ENCODE assay signal across 12 mouse cellular contexts in the genomic region with DNA sequence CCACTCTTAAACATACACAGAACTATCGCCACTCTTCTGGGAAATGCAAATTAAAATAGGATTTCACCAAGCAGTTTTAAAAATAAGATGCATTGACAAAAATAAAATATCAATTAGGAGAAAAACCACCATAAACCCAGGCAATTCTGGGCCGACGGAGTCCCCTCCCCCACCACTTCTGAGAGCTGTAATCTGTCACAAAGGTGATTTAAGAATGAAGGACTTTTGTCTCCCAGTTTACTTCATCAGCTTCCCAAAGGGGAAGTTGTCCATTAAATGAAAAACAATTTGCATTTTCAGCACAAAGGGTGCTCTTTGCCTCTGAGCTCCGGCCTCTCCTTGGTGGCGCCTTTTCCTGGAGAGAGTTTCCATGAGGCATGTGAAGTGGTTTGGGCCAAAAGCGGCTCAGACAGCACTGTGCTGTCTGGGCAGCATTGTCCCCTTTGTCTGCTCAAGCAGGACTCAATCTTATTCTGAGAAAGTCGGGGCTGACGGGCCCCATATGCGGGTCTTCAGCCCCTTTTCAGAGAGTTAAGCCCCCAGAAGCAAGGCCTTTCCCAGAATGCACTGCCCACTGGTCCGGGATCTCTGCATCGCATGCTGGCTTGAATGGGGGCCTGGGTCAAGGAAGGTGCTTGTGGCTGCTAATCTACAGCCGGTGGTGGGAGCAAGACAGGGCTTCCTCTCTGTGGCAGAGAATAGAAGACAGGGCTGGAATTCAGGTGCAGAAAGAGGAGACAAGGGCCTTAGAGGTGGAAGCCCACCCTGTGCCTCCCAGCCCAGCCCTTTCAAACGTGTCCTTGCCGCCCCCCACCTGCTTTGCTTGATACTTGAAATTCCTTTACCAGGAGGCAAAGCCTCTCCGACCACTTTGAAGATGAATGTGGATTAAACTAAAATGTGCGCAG. TPM values are rescaled to one million over a fixed set of nuclear protein-coding genes. Genes with fewer than 3 reads are reported as not detected.
DNase-seq lines count a peak whose midpoint lies in the region; ATAC-seq and TF ChIP-seq lines count a peak whose summit lies in the region.
"Had no signal": no experiment of that assay in that cellular context is flagged by ENCODE, and none has a peak within 500 bp of the region (broad histone marks: within the 10 kb centered on the region; RNA-seq: fewer than 3 reads in every experiment).

No protein-coding gene starts in this region.

- peak overlapping the region; percentile 42 for H3K9ac ChIP-seq in ES-Bruce4 (ENCODE audit: low read depth, poor library complexity, severe bottlenecking)
- H3K9ac ChIP-seq in hindbrain, embryonic 12.5 days: 0 out of 2 replicates have a peak overlapping the region, but pooled peaks have one; percentile 29
- no peak overlapping the region for H3K9ac ChIP-seq in limb, embryonic 11.5 days (ENCODE audit: low read length)

- peak overlapping the region; percentile 11; the same call in 1 of the 2 replicates for H3K4me3 ChIP-seq in ES-Bruce4 (ENCODE audit: low read depth, low read length)
- H3K4me3 ChIP-seq in hindbrain, embryonic 12.5 days: no peak overlapping the region
- H3K4me3 ChIP-seq in limb, embryonic 11.5 days (ENCODE audit: low read depth, low read length): no peak overlapping the region

- no peak for TF ChIP-seq CTCF in ES-Bruce4 (IDR thresholded peaks at IDR 0.05; ENCODE audit: low read depth, low read length)

- H3K9me3 ChIP-seq in ES-Bruce4 (replicated peaks; ENCODE audit: control insufficient read depth, insufficient read depth, low read length, poor library complexity, severe bottlenecking): no peaks in the 10 kb centered on the region
- H3K9me3 ChIP-seq in hindbrain, embryonic 12.5 days (replicated peaks): no peaks in the 10 kb centered on the region
- H3K9me3 ChIP-seq in limb, embryonic 11.5 days (ENCODE audit: control insufficient read depth, low read length): no peaks in the 10 kb centered on the region

- H3K36me3 ChIP-seq in ES-Bruce4 (ENCODE audit: control insufficient read depth, insufficient read depth, low read length, poor library complexity, severe bottlenecking): no peaks in the 10 kb centered on the region
- no peaks in the 10 kb centered on the region for H3K36me3 ChIP-seq in hindbrain, embryonic 12.5 days
- no peaks in the 10 kb centered on the region for H3K36me3 ChIP-seq in limb, embryonic 11.5 days (ENCODE audit: control insufficient read depth, insufficient read depth, low read length)

- H3K27me3 ChIP-seq in ES-Bruce4 (ENCODE audit: control insufficient read depth, insufficient read depth, low read length, poor library complexity, severe bottlenecking): no peaks in the 10 kb centered on the region
- no peaks in the 10 kb centered on the region for H3K27me3 ChIP-seq in hindbrain, embryonic 12.5 days
- no peaks in the 10 kb centered on the region for H3K27me3 ChIP-seq in limb, embryonic 11.5 days (ENCODE audit: control insufficient read depth, insufficient read depth, low read length)

- no peak for TF ChIP-seq POLR2A in ES-Bruce4 (IDR thresholded peaks at IDR 0.05; ENCODE audit: insufficient read depth, low read length)

- peak; percentile 40 for DNase-seq in embryo, embryonic 10 days (ENCODE audit: low spot score)
- DNase-seq in limb, embryonic 11.5 days (ENCODE audit: low spot score): peak; percentile 29
- no peak for DNase-seq in gastrocnemius, postnatal 4 days (ENCODE audit: low spot score in 2 of 2)
- DNase-seq in cerebellum, adult 11-12 months: no peak
- no peak for DNase-seq in layer of hippocampus, postnatal 14 days (ENCODE audit: low spot score in 2 of 2)
- DNase-seq: right cerebral cortex, postnatal 14 days; thymus, postnatal 36 days had no signal

- 0 out of 2 replicates have a peak overlapping the region, but pooled peaks have one; percentile 13 for H3K4me2 ChIP-seq in hindbrain, embryonic 12.5 days (replicated peaks)
- no peak overlapping the region for H3K4me2 ChIP-seq in limb, embryonic 11.5 days (ENCODE audit: low read depth, severe bottlenecking)

- WGBS in hindbrain, embryonic 12.5 days: 28% methylated on average over 16 of the region's 16 CpGs
- 44% methylated on average over 16 of the region's 16 CpGs for WGBS in limb, embryonic 11.5 days

- ATAC-seq in hindbrain, embryonic 12.5 days (ENCODE audit: low FRiP score): peak; percentile 78; the same call in 1 of the 2 replicates
- no peak for ATAC-seq in limb, embryonic 11.5 days (ENCODE audit: insufficient number of reproducible peaks, low FRiP score, low TSS enrichment, low read depth)
- ATAC-seq in megakaryocyte, adult 5-6 weeks (ENCODE audit: poor library complexity, severe bottlenecking): no peak

- no peaks in the 10 kb centered on the region for H3K4me1 ChIP-seq in ES-Bruce4 (ENCODE audit: control insufficient read depth, insufficient read depth, low read length)
- H3K4me1 ChIP-seq in hindbrain, embryonic 12.5 days: peaks cover 9% of the 10 kb centered on the region
- H3K4me1 ChIP-seq in limb, embryonic 11.5 days (ENCODE audit: control insufficient read depth, insufficient read depth, low read length): no peaks in the 10 kb centered on the region

- TF ChIP-seq EP300 in ES-Bruce4 (IDR thresholded peaks at IDR 0.05; ENCODE audit: insufficient read depth, low read depth, low read length): no peak

- H3K27ac ChIP-seq in ES-Bruce4 (ENCODE audit: insufficient read depth, low read length): peak overlapping the region; percentile 64; the same call in 1 of the 2 replicates
- no peak overlapping the region for H3K27ac ChIP-seq in hindbrain, embryonic 12.5 days
- H3K27ac ChIP-seq in limb, embryonic 11.5 days (replicated peaks; ENCODE audit: low read depth, low read length): no peak overlapping the region

RNA-seq across cellular contexts. Expression of a gene that starts 7.8 kb away (rescaled TPM):
- polyA plus RNA-seq in ES-Bruce4 (2011; ENCODE audit: insufficient read depth, insufficient read length, low read depth, missing spikeins): 1.1 TPM in 1 of 2 replicates, not detected in the other
- not detected in 2 replicates for polyA plus RNA-seq in hindbrain, embryonic 12.5 days (2016; fragmentation: Nextera tagmentation; extraction: Ambion mirVana)
- polyA plus RNA-seq in limb, embryonic 11.5 days (2014; fragmentation: Nextera tagmentation; extraction: Ambion mirVana): not detected in 2 replicates
- not detected for total RNA-seq in gastrocnemius, postnatal 4 days (2021)
- total RNA-seq in megakaryocyte, adult 5-6 weeks (2015): not detected in 2 replicates
- not detected in 2 replicates for total RNA-seq in megakaryocyte, adult 5-6 weeks (2017)
- total RNA-seq in layer of hippocampus, postnatal 14 days (2021): not detected
- polyA plus RNA-seq: large intestine, adult 2 months; liver, embryonic 16.5 days had no signal

RNA-seq across cellular contexts. Expression of a gene that starts 47.9 kb away (rescaled TPM):
- 6.3 and 7.7 TPM in 2 replicates for polyA plus RNA-seq in ES-Bruce4 (2011; ENCODE audit: insufficient read depth, insufficient read length, low read depth, missing spikeins)
- polyA plus RNA-seq in hindbrain, embryonic 12.5 days (2016; fragmentation: Nextera tagmentation; extraction: Ambion mirVana): 4.7 and 5.9 TPM in 2 replicates
- polyA plus RNA-seq in limb, embryonic 11.5 days (2014; fragmentation: Nextera tagmentation; extraction: Ambion mirVana): 3.3 and 4.5 TPM in 2 replicates
- 1 to 10 TPM; 3.1 to 3.3 TPM for total RNA-seq in gastrocnemius, postnatal 4 days (2021)
- total RNA-seq in megakaryocyte, adult 5-6 weeks (2015): 11.2 and 16.0 TPM in 2 replicates
- total RNA-seq in megakaryocyte, adult 5-6 weeks (2017): 18.1 and 18.4 TPM in 2 replicates
- under 1 TPM; 0.74 to 0.85 TPM for total RNA-seq in layer of hippocampus, postnatal 14 days (2021)

Comparison
In these comparisons a context has a peak if more than half of its experiments do, and no peak if none do; other contexts are left out.
1. DNase-seq: peak in embryo, embryonic 10 days (single experiment) and limb, embryonic 11.5 days (single experiment); none in gastrocnemius, postnatal 4 days (0 of 2), cerebellum, adult 11-12 months (single experiment) and layer of hippocampus, postnatal 14 days (0 of 2).